ENCODE assay signal across 8 mouse cellular contexts in genomic region chr9:8043044-8043387, GRCm38 (mm10). TPM values are rescaled to one million over a fixed set of nuclear protein-coding genes. Genes with fewer than 3 reads are reported as not detected.
A peak's percentile ranks its signal among the peaks of the same experiment; 100 is the strongest.
DNase-seq lines count a peak whose midpoint lies in the region; TF ChIP-seq lines count a peak whose summit lies in the region.

No protein-coding gene starts in this region.

- TF ChIP-seq POLR2A in heart, adult 2 months (IDR thresholded peaks at IDR 0.05; ENCODE audit: insufficient read depth, low read depth, low read length), result no peak

- H3K27ac ChIP-seq in heart, adult 2 months, result peak overlapping the region; percentile 83
- H3K27ac ChIP-seq in hindbrain, embryonic 10.5 days, result peak overlapping the region; percentile 91

- no peak for TF ChIP-seq CTCF in heart, adult 2 months (IDR thresholded peaks at IDR 0.05)
- TF ChIP-seq CTCF in E14TG2a.4 (conservative IDR thresholded peaks at IDR 0.05; ENCODE audit: low read length), result no peak

- peak overlapping the region; percentile 73 for H3K4me3 ChIP-seq in heart, adult 2 months
- peak overlapping the region; percentile 95 for H3K4me3 ChIP-seq in E14TG2a.4 (replicated peaks; ENCODE audit: low read length)
- H3K4me3 ChIP-seq in hindbrain, embryonic 10.5 days, result peak overlapping the region; percentile 73
- H3K4me3 ChIP-seq in megakaryocyte, embryonic 14.5 days (replicated peaks), result peak overlapping the region; percentile 95

- intact Hi-C loops in heart, adult 2 months (cut with DNase I), result loop anchor here (5.0 kb wide), 2 partner anchors 41 to 101 kb away; partner anchors contain the start of gene Yap1

- no peaks in the 10 kb centered on the region for H3K9me3 ChIP-seq in E14TG2a.4 (ENCODE audit: low read length)
- H3K9me3 ChIP-seq in hindbrain, embryonic 10.5 days, result no peaks in the 10 kb centered on the region
- no peaks in the 10 kb centered on the region for H3K9me3 ChIP-seq in megakaryocyte, embryonic 14.5 days

- no peaks in the 10 kb centered on the region for H3K27me3 ChIP-seq in heart, adult 2 months (ENCODE audit: control insufficient read depth, insufficient read depth, low read length)
- no peaks in the 10 kb centered on the region for H3K27me3 ChIP-seq in E14TG2a.4 (ENCODE audit: insufficient read depth, low read length)
- no peaks in the 10 kb centered on the region for H3K27me3 ChIP-seq in hindbrain, embryonic 10.5 days (ENCODE audit: insufficient read depth, poor library complexity, severe bottlenecking)
- H3K27me3 ChIP-seq in megakaryocyte, embryonic 14.5 days (replicated peaks), result no peaks in the 10 kb centered on the region

- H3K4me1 ChIP-seq in heart, adult 2 months (ENCODE audit: control insufficient read depth, insufficient read depth, low read length), result peaks cover 1% of the 10 kb centered on the region; the same call in 1 of the 2 replicates
- H3K4me1 ChIP-seq in E14TG2a.4 (replicated peaks; ENCODE audit: low read depth, low read length), result peaks cover 25% of the 10 kb centered on the region
- peaks cover 14% of the 10 kb centered on the region for H3K4me1 ChIP-seq in hindbrain, embryonic 10.5 days (replicated peaks)
- H3K4me1 ChIP-seq in megakaryocyte, embryonic 14.5 days, result peaks cover 14% of the 10 kb centered on the region

- DNase-seq in heart, adult 2 months, result no peak
- no peak for DNase-seq in heart, adult 18-20 months
- DNase-seq in hindbrain, embryonic 10.5 days (ENCODE audit: low spot score), result no peak
- DNase-seq in natural killer cell, adult 2 months (ENCODE audit: low spot score in 2 of 2), result no peak
- no peak for DNase-seq in adrenal gland, postnatal 14 days
- DNase-seq in adrenal gland, postnatal 25 days, result no peak

- H3K36me3 ChIP-seq in heart, adult 2 months (ENCODE audit: control insufficient read depth, insufficient read depth, low read length), result no peaks in the 10 kb centered on the region
- 0 out of 2 replicates have a peak, but pooled peaks cover 3% of the 10 kb centered on the region for H3K36me3 ChIP-seq in E14TG2a.4 (ENCODE audit: insufficient read depth, low read length)
- no peaks in the 10 kb centered on the region for H3K36me3 ChIP-seq in hindbrain, embryonic 10.5 days
- H3K36me3 ChIP-seq in megakaryocyte, embryonic 14.5 days (replicated peaks; ENCODE audit: low read length), result no peaks in the 10 kb centered on the region

- WGBS in heart, adult 2 months, result 4% methylated on average over 5 of the region's 5 CpGs
- WGBS in hindbrain, embryonic 10.5 days, result 29% methylated on average over 5 of the region's 5 CpGs

- TF ChIP-seq EP300 in heart, adult 2 months (IDR thresholded peaks at IDR 0.05; ENCODE audit: insufficient read depth, low read depth, low read length), result no peak

- no peaks in the 10 kb centered on the region for H3K79me2 ChIP-seq in heart, adult 2 months (replicated peaks; ENCODE audit: control insufficient read depth, insufficient read depth, low read length)

- H3K9ac ChIP-seq in heart, adult 2 months (ENCODE audit: low read depth, low read length), result peak overlapping the region; percentile 35

RNA-seq across cellular contexts. Expression of gene Cfap300, which starts 0.4 kb away (rescaled TPM):
- total RNA-seq in heart, adult 2 months (2021), result under 1 TPM; 0.55 to 0.70 TPM
- 0.73 and 0.76 TPM in 2 replicates for polyA plus RNA-seq in heart, adult 2 months (2012; rRNA removed)
- under 1 TPM; 0.40 to 0.82 TPM for total RNA-seq in heart, adult 18-20 months (2021)
- polyA plus RNA-seq in hindbrain, embryonic 10.5 days (2016; fragmentation: Nextera tagmentation; extraction: Ambion mirVana), result 17.9 and 19.9 TPM in 2 replicates
- polyA plus RNA-seq in megakaryocyte, embryonic 14.5 days (2012; ENCODE audit: insufficient read depth, low replicate concordance), result not detected in 2 replicates
- total RNA-seq in adrenal gland, postnatal 14 days (2021), result 4.3 and 4.9 TPM in 2 replicates
- total RNA-seq in adrenal gland, postnatal 25 days (2021), result 2.9 and 4.0 TPM in 2 replicates

RNA-seq across cellular contexts. Expression of gene Yap1, which starts 38.6 kb away (rescaled TPM):
- 10 to 100 TPM; 70.7 to 71.9 TPM for total RNA-seq in heart, adult 2 months (2021)
- polyA plus RNA-seq in heart, adult 2 months (2012; rRNA removed), result 37.9 and 51.1 TPM in 2 replicates
- total RNA-seq in heart, adult 18-20 months (2021), result 10 to 100 TPM; 71.1 to 78.1 TPM
- 31.3 and 32.4 TPM in 2 replicates for polyA plus RNA-seq in hindbrain, embryonic 10.5 days (2016; fragmentation: Nextera tagmentation; extraction: Ambion mirVana)
- polyA plus RNA-seq in megakaryocyte, embryonic 14.5 days (2012; ENCODE audit: insufficient read depth, low replicate concordance), result 0.01 and 3.0 TPM in 2 replicates
- 67.1 and 67.4 TPM in 2 replicates for total RNA-seq in adrenal gland, postnatal 14 days (2021)
- 81.7 and 83.4 TPM in 2 replicates for total RNA-seq in adrenal gland, postnatal 25 days (2021)
